Mouse (Mus musculus) liver, adult 2 months (tissue): Measurements from ENCODE around the gene Hint2.

Experiments
- CTCF ChIP-seq: fragments of 200-500 bp; IDR thresholded peaks from 2 replicates; pipeline ENCODE4 v1.5.1; 2011; ENCODE audit warnings: low read depth, low read length, control low read depth
- POLR2A ChIP-seq: fragments of 200-500 bp; IDR thresholded peaks from 2 replicates; pipeline ENCODE4 v1.6.1; 2011; ENCODE audit warnings: low read length, control low read depth; ENCODE audit not compliant: insufficient read depth; ENCODE audit errors: extremely low read depth

- TF ChIP-seq CTCF (no peak), POLR2A (no peak)
Observed at GRCm38 (mm10) chr4:43636751-43637150, 19.5 kb downstream of the Hint2 start.
